Mouse (Mus musculus) v-Abl transformed pro-B cells (cell line): ENCODE data around the gene Gm45062.
"Not testable (repeated sequence)": the region's sequence is repeated elsewhere in the genome, so short reads cannot be mapped to it uniquely, and the experiment has no call there.

ENCODE experiments used
- in situ Hi-C, 2 experiments: fragments of 400-800 bp; cut with MboI; formaldehyde crosslinking; loops; one replicate each; pipeline ENCODE4 v1.15.1; 2025; ENCODE audit not compliant: unreplicated experiment in 2 of 2

Gene Gm45062

DNA sequence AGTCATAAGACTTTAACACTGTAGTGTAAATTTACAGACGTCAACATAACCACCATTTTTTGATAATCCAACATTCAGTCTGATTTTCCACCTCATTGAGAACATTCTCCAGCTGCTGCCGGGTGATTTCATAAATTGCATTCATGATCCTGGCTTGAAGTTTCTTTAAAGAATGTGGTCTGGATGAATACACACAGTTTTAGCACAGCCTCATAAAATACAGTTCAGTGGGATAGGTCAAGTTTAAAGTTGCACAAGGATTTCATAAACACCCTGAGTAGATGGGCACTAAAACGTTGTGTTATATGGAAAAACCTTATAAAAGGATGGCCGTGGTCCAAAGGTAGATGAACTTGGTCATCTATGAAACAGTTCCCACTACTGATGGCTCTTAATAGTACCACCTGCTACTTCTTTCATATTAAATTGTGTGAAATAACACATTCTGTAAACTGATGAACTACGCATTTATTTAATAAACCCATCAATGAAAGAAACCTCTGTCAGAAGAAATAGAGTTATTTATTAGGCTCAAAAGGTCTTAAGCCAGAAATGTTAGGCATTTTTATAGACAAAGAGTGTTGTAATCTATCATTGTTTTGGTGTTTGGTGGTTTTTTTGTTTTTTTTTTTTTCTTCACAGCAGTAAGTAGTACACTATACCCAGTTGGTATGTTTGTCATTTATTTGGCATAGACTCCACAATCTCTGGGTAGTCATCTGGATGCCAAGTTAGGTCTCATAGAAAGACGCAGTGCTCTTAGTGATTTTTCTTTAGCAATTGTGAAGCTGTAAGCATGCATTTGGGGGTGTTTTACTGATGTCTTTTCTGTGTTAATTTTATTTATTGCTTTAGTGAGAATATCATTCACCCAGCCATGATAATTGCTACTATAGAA, 48.9 kb downstream of the Gm45062 start:
- in situ Hi-C loops, result no loop called here

DNA sequence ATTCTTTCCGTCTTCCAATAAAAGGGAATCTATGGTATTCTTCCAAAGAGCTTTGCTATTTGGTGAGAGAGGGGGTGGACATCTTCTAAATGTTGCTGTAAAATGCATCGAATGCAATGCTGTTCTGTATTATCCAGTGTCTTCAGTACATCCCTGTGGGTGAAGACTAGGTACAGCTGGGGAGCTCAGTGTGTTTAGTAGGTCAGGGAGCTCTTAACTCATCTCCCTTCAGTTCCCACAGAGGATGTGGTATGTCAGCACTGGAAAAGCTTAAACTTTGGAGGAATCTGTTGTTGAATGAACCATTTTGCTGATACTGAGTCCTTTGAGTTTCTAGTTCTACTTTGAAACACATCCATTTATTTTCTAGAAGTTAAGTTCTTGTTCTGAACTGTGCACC, 53.3 kb downstream of the Gm45062 start:
- in situ Hi-C loops, result no loop called here

DNA sequence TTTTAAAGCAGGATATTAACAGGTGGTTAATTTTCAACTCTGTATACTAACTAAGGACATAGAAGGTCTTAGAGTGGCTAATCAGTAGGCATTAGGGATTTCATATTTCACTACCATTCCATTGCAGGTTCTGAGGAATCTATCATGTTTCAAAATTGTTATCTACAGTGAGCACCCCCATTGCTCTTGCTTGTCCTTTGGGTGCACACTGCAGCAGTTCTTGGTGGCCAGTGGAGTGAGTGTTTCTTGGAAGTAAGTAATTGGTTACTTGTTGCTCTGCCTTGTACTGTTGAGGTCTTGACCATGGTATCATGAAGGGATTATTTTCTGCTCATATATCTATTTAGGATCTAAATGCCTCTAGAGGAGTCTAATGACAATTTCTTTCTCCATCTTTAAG, 57.0 kb downstream of the Gm45062 start:
- in situ Hi-C loops, result no loop called here

DNA sequence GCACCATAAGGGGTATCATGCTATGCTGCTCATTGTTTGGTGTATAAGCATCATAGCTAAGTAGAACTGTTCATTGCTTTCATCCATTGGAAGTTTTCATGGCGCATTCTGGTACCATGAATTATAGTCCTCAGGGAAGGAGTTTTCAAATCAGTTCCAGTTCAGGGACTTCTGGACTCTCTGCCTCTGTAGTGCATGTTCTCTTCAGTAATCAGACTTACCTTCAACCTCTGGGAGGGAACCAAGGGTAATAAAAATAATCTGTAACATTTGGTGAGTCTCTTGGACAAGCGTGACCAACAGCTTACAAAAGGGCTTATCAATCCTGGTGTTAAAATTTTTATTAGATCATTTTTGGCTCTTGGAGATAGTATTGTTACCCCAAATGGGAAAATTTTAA, 60.3 kb downstream of the Gm45062 start:
- in situ Hi-C loops, result no loop called here

DNA sequence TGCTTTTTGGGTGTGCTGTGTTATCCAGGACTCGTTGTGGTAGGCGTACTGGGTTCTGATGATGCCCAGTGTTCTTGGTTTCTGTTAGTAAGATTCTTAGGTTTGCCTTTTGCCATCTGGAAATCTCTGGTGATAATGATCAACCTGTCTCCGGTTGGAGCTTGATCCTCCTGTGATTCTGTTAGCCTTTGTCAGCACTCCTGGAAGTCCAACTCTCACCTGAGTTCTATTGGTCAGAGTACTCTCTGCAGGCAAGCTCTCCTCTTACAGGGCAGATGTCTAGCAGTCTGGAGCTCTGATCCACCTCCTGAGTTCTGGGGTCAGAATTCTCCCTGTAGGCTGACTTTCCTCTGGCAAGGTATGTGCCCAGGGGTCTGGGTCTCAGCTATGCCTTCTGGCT, 72.2 kb downstream of the Gm45062 start:
- in situ Hi-C loops, result not testable (repeated sequence)

DNA sequence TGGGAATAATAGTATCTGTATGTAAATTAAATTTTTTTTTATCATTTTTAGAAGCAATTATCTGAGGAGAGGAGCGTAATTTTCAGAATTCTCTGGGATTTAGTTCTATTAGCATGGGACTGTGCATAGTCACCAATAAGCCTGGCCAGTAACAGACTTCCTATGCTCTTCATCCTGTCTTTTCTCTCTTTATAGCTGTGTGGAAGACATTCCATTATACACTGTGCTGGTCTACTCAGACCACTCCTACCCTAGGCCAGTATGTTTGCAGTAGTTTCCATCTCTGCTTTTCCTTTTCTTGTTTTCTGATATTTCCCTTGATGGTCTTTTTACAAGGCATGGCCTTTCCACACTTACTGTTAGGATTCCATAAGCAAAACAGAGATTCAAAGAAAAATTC, 74.1 kb downstream of the Gm45062 start:
- in situ Hi-C loops, result no loop called here

DNA sequence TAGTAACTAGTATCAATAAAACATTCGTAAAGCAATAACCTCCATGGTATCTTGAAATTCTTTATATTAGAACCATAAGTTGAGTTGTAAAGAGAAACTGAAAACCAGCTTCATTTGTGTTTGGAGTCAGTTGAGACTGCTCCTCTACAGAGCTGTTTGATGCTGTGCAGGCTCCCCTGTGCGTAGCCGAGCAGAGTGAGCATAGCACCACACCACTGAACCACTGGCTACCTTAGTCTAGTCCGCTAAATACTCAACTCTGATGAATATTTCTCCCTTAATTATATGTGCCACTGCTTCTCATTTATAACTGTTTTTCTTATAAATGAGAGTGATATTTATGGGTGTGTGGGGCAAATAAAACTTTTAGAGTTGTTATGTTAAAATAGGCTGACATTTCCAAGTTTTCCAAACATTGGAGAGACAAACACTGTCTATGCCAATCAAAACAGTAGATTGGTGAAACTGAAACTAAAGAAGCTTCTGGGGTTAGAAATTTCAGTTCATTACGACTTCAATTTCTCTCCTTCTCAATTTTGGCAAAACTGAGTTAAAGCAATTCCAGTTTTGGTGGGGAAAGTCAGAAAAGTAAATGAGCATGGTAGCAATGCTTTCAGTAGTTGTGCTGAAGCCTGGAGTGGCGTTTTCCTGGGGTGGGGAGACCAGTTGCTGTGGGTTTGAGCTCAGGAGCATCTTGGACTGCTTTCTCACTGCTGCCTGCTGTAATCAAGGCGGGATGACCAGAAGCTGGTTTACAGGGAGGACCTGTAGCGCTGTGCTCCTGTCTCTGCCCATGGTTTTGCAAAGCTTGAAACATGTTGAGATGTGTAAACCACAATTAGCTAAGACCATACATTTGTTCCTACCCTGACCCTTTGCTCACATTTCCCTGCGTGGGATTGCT, 77.5 kb downstream of the Gm45062 start:
- in situ Hi-C loops, result no loop called here

DNA sequence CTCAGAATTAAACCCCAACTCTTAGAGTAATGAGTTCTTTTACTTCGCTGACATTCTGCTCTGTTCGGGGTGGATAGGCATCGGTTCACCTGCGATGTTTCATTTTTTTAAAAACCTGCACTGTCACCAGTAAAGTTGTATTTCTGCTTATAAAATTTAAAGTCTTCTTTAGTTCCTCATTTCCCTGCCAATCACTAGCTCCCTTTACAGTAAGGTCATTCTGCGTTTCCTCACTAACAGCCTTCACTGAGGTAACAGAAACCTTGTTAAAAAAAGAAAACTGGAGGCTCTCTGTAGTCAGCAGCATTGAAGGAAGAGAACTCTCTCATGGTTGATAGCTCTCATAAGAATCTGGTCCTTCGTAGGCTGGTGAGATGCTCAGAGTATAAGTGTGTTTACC, 80.2 kb downstream of the Gm45062 start:
- in situ Hi-C loops, result no loop called here

DNA sequence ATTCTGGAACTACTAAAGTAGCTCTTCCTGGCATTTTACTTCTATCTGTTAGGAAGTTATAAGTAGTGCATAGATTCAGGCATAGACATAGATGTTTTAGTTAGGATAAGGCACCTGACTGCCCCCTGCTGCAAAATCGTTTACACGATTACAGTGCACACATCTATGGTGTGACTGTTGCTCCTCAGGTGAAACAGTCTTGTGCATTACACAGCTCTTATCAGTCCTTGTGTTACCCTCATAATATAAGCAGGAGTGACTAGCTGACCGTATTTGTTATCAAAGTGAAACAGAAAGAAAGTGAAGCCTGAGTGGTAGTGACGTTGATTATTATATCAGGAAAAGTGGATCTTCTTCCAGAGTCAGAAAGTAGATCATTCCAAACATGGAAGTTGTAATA, 84.0 kb downstream of the Gm45062 start:
- in situ Hi-C loops, result no loop called here

DNA sequence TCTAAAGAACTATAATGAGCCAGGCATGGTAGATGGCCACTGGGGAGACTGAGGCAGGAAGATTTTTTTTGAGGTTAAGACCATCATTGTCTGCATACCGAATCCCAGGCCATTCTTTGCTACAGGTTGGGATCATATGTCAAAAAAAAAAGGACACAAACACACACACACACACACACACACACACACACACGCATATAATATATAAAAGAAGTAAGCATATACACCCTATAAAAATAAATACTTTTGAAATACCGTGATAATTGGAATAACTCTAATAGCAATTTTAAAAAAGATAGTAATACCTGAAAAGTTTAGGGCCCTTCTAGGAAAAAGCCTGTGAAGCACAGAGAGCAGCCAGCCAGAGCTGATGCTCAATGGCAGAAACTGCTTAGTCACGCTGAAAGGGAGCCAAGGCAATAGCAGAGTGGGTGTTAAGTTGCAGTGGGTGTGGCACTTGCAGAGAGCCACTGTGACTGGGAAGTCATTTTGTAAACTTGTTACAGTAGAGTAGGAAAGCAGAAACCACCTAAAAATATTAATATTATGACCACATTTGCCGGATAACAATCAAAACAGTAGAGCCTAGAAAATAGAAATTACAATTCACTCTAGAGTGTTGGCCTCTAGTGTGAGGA, 86.1 kb downstream of the Gm45062 start:
- in situ Hi-C loops, result loop anchor here in 1 of 2 experiments (5.0 kb wide), 1 partner anchor 342 kb away; no protein-coding TSS in a partner anchor

DNA sequence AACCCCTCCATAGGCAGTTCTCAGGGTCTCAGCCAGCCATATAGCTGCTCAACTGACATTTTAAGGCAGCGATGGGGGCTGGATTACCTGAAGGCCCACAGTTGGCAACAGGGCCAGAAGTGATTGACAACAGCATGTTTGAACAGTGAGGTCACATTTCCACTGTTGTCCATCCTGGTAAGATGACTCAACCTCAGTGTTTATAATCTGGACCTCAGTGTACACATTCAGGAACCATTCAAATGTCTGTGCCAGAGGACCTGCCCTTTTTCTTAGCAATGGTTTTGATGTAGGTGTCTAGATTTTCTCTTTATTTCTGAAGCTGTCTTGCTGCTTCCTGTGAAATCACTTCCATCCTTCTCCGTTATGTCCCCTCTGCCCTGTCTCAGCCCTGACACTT, 87.9 kb downstream of the Gm45062 start:
- in situ Hi-C loops, result loop anchor here in 1 of 2 experiments (5.0 kb wide), 1 partner anchor 340 kb away; no protein-coding TSS in a partner anchor

DNA sequence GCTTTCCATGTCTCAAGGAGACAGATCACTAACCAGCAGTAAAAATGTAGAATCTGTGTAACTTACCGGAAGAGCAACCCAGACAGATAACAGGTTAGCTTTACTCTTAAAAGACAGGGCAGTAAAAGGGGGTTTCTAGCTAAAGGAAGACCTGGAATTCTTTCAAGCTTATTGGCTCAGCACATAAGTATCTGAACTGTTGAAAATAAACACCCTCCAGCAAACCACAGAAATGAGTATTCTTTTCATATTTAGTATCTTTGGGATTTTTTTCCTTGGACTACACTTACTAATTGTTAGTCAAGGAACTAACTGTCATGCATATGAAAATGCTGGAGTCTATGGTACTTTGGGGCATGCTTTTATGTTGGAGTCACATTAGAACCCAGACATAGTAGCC, 89.1 kb downstream of the Gm45062 start:
- in situ Hi-C loops, result loop anchor here in 1 of 2 experiments (5.0 kb wide), 1 partner anchor 339 kb away; no protein-coding TSS in a partner anchor

DNA sequence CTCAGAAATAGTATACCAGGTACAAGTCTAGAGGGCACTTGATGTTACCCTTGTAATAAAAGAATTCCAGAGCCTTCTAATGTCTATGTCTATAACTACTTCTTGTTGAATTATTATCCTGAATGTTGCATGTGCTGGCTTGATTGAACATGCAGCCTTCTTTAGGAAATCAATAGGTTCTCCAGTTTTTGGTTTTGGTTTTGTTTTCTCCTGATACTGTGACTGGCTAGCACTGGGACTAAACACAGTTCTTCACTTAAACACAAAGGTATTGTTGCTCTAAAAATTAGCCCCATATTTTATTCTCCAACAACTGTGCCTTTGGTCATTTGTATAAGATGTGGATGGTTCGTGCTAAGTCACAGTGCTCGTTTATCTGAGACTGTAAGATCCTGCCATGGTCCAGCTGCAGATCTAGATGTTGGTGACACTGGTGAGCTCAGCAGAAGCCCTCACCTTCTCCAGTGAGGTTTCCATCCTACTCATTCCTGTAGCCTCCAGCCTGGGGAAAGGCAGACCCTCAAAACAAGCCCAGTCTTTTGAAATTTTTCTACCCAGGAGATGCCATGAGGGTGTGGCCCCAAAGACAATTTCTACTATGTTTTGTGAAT, 89.9 kb downstream of the Gm45062 start:
- in situ Hi-C loops, result loop anchor here in 1 of 2 experiments (5.0 kb wide), 1 partner anchor 338 kb away; no protein-coding TSS in a partner anchor

DNA sequence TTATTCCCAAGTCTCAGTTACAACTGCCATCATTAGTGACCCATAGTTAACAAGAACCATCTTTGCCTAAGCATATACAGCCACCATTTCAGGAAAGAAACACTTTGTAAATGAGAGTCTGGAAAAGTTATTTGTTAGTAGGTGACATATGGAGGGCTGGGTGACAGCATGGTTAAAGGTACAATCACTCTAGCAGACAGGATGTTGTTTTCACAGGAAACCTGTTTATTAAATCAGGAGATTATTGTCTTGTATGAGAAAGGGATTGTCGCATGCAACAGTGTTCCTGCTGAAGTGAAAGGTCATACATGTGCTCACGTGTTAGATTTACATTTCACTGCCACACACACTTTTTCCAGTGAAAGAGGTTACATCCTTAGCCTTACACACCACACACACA, 92.3 kb downstream of the Gm45062 start:
- in situ Hi-C loops, result no loop called here

DNA sequence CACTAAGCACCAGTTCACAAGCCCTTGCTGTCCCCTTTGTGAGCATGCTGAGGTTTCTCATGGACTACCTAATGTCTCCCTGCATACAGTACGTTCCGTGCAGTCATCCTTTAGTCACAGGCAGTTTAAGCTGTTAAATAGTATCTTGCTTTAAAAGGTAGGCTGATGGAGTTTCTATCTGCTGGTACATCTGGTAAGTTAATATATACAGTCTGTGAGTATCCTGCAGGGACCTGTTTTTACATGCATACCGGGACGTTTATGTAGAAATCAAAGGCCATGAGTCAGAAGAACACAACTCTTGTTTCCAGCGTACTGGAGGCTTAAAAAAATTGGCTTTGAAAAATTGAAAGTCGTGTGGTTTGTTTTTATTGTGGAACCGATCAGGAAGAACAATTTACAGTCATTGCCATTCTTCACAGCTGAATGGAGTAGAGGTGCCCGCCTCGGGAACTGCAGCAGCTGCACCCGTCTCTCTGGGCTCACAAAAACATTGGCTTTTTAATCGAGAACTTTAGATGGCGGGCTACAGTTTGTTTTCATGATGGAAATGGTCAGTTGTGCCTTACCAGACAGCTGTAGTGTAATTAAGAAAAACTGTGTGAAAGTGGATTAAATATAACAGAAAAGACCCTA, 93.4 kb downstream of the Gm45062 start:
- in situ Hi-C loops, result no loop called here

DNA sequence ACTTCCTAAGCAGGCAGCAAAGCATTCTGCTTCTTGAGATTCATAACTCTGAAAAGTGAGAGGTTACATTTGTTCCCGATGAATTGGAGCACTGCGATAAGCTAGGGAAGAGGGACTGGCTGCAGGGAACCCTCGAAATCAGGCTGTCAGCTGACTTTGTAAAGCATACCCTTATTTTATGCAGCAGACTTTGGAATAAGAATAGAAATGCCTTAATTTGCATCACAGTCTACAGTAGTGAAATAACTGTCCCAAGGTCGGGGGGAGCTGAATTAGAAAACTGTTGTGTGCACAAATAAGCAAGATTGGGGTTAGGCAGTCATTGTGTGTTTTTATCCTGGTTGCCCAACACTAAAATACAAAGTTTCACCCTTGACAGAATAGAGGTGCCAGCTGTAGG, 94.2 kb downstream of the Gm45062 start:
- in situ Hi-C loops, result no loop called here

DNA sequence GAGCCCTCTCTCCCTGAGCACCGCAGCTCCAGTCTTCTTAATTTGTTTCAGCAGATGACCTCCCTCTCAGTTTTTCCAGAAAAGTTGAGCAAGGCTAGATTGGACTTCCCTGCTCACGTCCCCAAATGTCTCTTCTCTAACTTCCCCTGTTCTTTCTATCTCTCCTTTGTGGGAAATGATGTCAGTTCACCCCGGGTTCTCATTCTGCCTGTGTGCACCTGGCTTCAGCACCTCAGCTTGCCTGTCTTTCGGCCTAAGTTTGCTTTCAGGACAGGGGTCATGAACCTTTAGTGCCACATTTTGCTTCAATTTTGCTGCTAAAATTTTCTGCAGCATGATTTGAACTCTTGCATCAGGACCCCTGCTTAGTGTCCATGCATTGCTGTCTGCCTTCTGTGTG, 95.6 kb downstream of the Gm45062 start:
- in situ Hi-C loops, result loop anchor here in 1 of 2 experiments (5.0 kb wide), 1 partner anchor 142 kb away; no protein-coding TSS in a partner anchor

DNA sequence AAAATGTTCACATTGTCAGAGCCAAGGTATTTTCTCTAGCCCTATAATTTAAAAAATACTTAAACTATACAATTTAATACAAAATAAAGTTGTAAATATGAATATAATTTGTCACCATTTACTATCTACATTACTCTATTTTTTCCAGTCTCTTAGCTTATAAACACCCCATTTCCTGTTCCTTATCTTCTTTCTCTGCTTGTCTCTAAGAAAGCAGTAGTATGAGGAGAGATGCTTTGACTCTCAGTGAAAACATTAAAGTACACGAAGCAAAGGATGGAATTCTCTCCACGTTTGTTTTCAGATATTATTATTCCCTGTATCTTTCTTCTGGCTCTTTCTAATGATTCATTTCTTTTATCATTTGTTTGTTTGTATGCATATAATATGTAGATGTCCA, 99.0 kb downstream of the Gm45062 start:
- in situ Hi-C loops, result loop anchor here in 1 of 2 experiments (5.0 kb wide), 1 partner anchor 139 kb away; no protein-coding TSS in a partner anchor

DNA sequence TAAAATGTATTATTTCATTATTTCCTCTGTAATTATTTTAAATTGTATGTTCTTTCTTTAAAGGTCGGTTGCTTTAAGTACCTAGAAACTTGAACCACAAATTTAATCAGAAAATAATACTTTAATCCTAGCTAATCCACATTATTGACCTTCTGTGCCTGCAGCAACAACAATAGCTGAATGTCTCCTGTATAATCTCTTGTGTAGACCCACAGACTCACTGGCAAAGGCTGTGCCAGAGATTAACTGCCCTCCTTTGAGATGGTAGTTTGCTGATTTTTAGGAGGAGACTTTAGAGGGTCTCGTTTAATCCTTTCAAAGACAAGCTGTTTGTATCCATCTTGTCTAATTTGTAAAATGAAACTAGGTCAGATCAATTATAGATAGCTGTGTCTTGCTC, 99.5 kb downstream of the Gm45062 start:
- in situ Hi-C loops, result loop anchor here in 1 of 2 experiments (5.0 kb wide), 1 partner anchor 139 kb away; no protein-coding TSS in a partner anchor

DNA sequence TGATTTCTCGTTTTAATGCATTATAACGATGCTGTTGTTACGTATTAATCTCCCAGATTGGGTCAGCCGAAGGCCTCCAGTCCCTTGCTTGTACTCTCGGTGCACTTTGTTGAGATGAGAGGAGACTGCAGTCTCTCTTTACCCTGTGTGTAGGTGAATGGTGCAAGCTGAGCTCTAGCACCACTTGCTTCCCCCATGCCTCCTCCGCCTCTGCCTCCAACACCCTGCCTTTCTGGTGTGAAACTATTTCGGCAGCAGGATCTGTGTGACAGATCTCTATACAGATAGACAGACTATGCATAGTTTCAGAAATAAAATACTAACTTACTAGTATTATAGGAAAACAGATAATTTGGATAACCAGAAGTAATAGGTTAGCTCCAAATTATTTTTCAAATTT, 101.6 kb downstream of the Gm45062 start:
- in situ Hi-C loops, result no loop called here
